In genomic region chr3:117438473-117439114, GRCm38 (mm10) we compare ENCODE assay signal across 8 mouse cellular contexts.
DNase-seq lines count a peak whose midpoint lies in the region; ATAC-seq and TF ChIP-seq lines count a peak whose summit lies in the region.

No protein-coding gene starts in this region.

- DNase-seq in thymus, adult 2 months = peak; percentile 3
- DNase-seq in thymus, adult 18-20 months = no peak
- DNase-seq in embryo, embryonic 10.5 days (ENCODE audit: low spot score) = peak; percentile 93
- DNase-seq in gastrocnemius, postnatal 14 days = peak; percentile 48
- peak; percentile 8 for DNase-seq in kidney, adult 11 months
- DNase-seq in left cerebral cortex, postnatal 14 days (ENCODE audit: low spot score in 2 of 2) = peak; percentile 88 to 92
- peak; percentile 12 for DNase-seq in skeletal muscle tissue, adult 2 months (ENCODE audit: low read depth, low spot score)

- H3K36me3 ChIP-seq in thymus, adult 2 months (ENCODE audit: control insufficient read depth, insufficient read depth, low read length) = no peaks in the 10 kb centered on the region
- no peaks in the 10 kb centered on the region for H3K36me3 ChIP-seq in midbrain, embryonic 12.5 days

- peak; percentile 88 for ATAC-seq in midbrain, embryonic 12.5 days (ENCODE audit: low FRiP score, low read depth)

- intact Hi-C loops in gastrocnemius, postnatal 14 days (cut with DNase I; ENCODE audit: low total_unique reads) = loop anchor here (10.0 kb wide), 1 partner anchor 324 kb away; no protein-coding TSS in a partner anchor
- intact Hi-C loops in left cerebral cortex, postnatal 14 days (cut with DNase I) = loop anchor here (1.0 to 10.0 kb wide), 3 partner anchors 285 to 531 kb away; no protein-coding TSS in a partner anchor

- no peak for TF ChIP-seq POLR2A in thymus, adult 2 months (IDR thresholded peaks at IDR 0.05; ENCODE audit: control insufficient read depth, extremely low read depth, insufficient read depth, low read length, poor library complexity)

- no peak overlapping the region for H3K4me2 ChIP-seq in midbrain, embryonic 12.5 days (replicated peaks)

- no peak overlapping the region for H3K27ac ChIP-seq in thymus, adult 2 months (ENCODE audit: control insufficient read depth, insufficient read depth, low read length)
- H3K27ac ChIP-seq in midbrain, embryonic 12.5 days (replicated peaks) = no peak overlapping the region

- H3K9ac ChIP-seq in midbrain, embryonic 12.5 days (replicated peaks) = no peak overlapping the region

- 20% methylated on average over 11 of the region's 11 CpGs for WGBS in thymus, adult 2 months
- 15% methylated on average over 11 of the region's 11 CpGs for WGBS in midbrain, embryonic 12.5 days

- TF ChIP-seq CTCF in thymus, adult 2 months (IDR thresholded peaks at IDR 0.05; ENCODE audit: borderline replicate concordance, control insufficient read depth, extremely low read depth, insufficient read depth, low read length, poor library complexity) = no peak

- no peaks in the 10 kb centered on the region for H3K27me3 ChIP-seq in thymus, adult 2 months (ENCODE audit: control insufficient read depth, insufficient read depth, low read length)
- H3K27me3 ChIP-seq in midbrain, embryonic 12.5 days = no peaks in the 10 kb centered on the region

- H3K4me3 ChIP-seq in thymus, adult 2 months (ENCODE audit: control insufficient read depth, insufficient read depth, low read length) = no peak overlapping the region
- no peak overlapping the region for H3K4me3 ChIP-seq in midbrain, embryonic 12.5 days

- no peaks in the 10 kb centered on the region for H3K4me1 ChIP-seq in thymus, adult 2 months (replicated peaks; ENCODE audit: control insufficient read depth, insufficient read depth, low read length)
- no peaks in the 10 kb centered on the region for H3K4me1 ChIP-seq in midbrain, embryonic 12.5 days

- no peaks in the 10 kb centered on the region for H3K9me3 ChIP-seq in midbrain, embryonic 12.5 days

Comparison
In these comparisons a context has a peak if more than half of its experiments do, and no peak if none do; other contexts are left out.
1. DNase-seq: peak in thymus, adult 2 months (single experiment), embryo, embryonic 10.5 days (single experiment), gastrocnemius, postnatal 14 days (single experiment), kidney, adult 11 months (single experiment), left cerebral cortex, postnatal 14 days (2 of 2) and skeletal muscle tissue, adult 2 months (single experiment); none in thymus, adult 18-20 months (0 of 2).